Mouse (Mus musculus): ENCODE data around the gene Gtf2ird1. TPM values are rescaled to one million over a fixed set of nuclear protein-coding genes. Genes with fewer than 3 reads are reported as not detected.

The Gtf2ird1 gene
- polyA plus RNA-seq, 1 experiment from 2014 or later = 53.9 TPM

DNA sequence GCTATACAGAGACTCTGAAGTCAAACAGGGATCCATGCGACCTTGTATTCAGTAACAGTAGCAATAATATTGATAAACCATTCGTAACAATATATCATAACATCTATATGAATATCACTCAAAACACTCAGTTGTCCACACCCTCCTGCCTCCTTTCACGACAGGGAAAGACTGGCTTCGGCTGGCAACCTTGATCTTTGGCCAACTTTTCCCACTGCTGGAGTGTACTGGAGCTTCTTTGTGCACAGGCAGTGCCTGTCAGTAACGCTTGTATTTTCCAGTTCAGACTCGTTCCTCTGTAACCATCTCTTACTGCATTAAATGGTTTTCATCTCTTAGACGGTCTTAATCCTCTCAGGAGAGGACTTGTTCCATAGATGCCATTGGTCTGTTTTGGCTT lies 139.8 kb downstream of the Gtf2ird1 start:
- no peak for ATAC-seq (ENCODE audit: insufficient number of reproducible peaks, insufficient read depth, low FRiP score, low read depth)
- Histone ChIP-seq H3K4me1 (ENCODE audit: control insufficient read depth in 2 of 2, insufficient read depth in 2 of 2, low read length in 2 of 2) (peaks cover 10 to 25% of the 10 kb centered on the region in 2 experiments), H3K27ac (replicated peaks in 1 of 2; ENCODE audit: control insufficient read depth in 1 of 2, insufficient read depth in 1 of 2, low read depth in 2 of 2, low read length in 2 of 2) (peak overlapping the region; percentile 8 to 99; a peak in 2 of 4 replicates), H3K9me3 (ENCODE audit: control insufficient read depth, low read length) (no peaks in the 10 kb centered on the region), H3K4me2 (ENCODE audit: low read length) (peak overlapping the region; percentile 83; the same call in 1 of the 2 replicates), H3K4me3 (ENCODE audit: control insufficient read depth in 1 of 2, insufficient read depth in 1 of 2, low read depth in 1 of 2, low read length in 2 of 2) (no peak overlapping the region), H3K27me3 (ENCODE audit: control insufficient read depth, insufficient read depth, low read length) (no peaks in the 10 kb centered on the region), H3K9ac (ENCODE audit: low read length) (no peak overlapping the region), H3K36me3 (ENCODE audit: control insufficient read depth, insufficient read depth, low read length) (no peaks in the 10 kb centered on the region)
- WGBS = 47% methylated on average over 7 of the region's 7 CpGs

DNA sequence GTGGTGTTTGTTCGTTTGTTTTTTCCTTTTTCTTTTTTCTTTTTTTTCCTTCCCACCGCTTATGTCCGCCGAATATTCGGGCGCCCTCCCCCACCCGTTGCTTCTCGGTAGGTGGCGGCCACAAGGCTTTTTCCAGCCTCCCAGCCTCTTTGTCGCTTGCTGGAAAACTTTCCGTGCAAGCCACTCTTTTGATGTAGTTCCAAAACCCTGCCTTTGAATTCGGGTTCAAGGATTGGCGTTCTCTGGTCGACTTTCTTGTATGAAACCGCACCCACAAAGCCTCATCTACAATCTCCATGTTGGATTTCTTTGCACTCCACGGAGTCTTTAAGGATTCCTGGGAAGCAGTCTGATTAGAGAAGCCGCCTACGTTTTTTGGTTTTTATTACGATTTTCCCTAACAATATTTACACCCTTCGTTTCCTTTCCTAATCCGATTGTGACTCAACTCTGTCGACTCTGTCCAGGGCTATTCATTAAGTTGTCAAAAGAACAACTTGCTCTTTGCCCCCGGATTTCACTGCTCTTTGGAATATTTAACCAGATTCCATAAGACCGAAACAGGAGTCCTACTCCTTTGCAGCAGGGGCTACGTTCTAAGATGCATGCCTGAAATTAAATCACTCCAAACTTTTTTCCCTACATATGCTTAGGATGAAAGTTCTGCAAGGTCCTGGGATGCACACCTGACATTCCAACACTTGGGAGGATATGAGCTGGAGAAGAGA lies 140.7 kb downstream of the Gtf2ird1 start:
- WGBS = 4% methylated on average over 25 of the region's 25 CpGs

DNA sequence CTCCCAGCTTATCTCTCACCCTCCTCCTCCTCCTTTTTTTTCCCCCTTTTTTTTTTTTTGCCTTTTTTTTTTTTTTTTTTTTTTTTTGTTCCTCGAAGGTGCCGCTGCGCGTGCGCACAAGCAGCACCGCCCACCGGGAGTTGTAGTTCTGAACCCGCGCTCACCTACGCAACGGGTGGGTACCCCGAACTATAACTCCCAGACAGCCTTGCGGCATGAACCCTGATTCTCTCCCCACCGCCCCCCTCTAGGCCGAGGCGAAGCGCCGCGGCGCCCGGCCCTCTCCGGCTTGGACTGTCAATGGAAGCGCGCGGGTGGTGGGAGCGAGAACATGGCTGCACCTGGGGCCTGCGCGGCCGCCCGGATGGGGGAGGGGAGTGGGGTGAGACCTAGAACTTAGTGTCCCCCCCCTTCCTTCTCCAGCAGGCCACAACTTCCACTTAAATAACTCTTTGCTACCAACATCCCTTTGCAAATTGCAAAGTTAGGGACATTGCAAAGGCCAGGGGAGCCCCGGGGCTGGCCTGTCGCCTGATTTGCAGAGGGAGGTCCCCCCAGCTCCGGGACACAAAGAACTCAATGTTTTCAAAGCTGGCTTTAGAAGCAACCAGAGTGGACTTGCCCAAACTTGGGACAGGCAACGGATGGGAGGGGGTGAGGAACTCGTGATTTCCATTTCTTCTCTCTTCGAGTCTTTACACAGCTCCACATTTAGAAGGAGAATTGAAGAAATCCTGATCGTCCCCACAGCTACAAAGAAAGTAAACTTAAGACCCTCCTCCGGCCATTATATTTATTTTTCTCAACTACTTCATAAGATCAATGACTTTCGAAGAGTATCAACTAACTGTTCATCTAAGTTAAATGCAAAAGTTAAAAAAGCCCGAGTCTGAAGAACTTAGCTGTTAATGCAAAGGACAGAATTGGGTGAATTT lies 141.6 kb downstream of the Gtf2ird1 start, which contains the start of gene Gtf2i:
Gene Gtf2i (minus strand): TSS at position 73 of the 935 bp plus-strand sequence.
- Histone ChIP-seq H3K9me3 (ENCODE audit: control insufficient read depth, low read length) (no peaks in the 10 kb centered on the region), H3K27me3 (ENCODE audit: control insufficient read depth, insufficient read depth, low read length) (no peaks in the 10 kb centered on the region), H3K27ac (replicated peaks in 1 of 2; ENCODE audit: control insufficient read depth in 1 of 2, insufficient read depth in 1 of 2, low read depth in 2 of 2, low read length in 2 of 2) (peak within 1 kb of the TSS; percentile 97 to 99), H3K4me1 (ENCODE audit: control insufficient read depth in 2 of 2, insufficient read depth in 2 of 2, low read length in 2 of 2) (peaks cover 10 to 32% of the 10 kb centered on the region in 2 experiments), H3K4me2 (ENCODE audit: low read length) (peak within 1 kb of the TSS; percentile 83), H3K4me3 (ENCODE audit: control insufficient read depth in 1 of 2, insufficient read depth in 1 of 2, low read depth in 1 of 2, low read length in 2 of 2) (peak within 1 kb of the TSS; percentile 68 to 79), H3K9ac (ENCODE audit: low read length) (peak within 1 kb of the TSS; percentile 99), H3K36me3 (ENCODE audit: control insufficient read depth, insufficient read depth, low read length) (peaks cover 17% of the 10 kb centered on the region)
- peak; percentile 88 for ATAC-seq (ENCODE audit: insufficient number of reproducible peaks, insufficient read depth, low FRiP score, low read depth)
- WGBS = under 1% methylated on average over 39 of the region's 40 CpGs

More for the DNA sequence above, 140.7 kb downstream of the Gtf2ird1 start:
- Histone ChIP-seq H3K36me3 (ENCODE audit: control insufficient read depth, insufficient read depth, low read length) (peaks cover 8% of the 10 kb centered on the region), H3K27me3 (ENCODE audit: control insufficient read depth, insufficient read depth, low read length) (no peaks in the 10 kb centered on the region), H3K9ac (ENCODE audit: low read length) (peak overlapping the region; percentile 84), H3K9me3 (ENCODE audit: control insufficient read depth, low read length) (no peaks in the 10 kb centered on the region), H3K27ac (replicated peaks in 1 of 2; ENCODE audit: control insufficient read depth in 1 of 2, insufficient read depth in 1 of 2, low read depth in 2 of 2, low read length in 2 of 2) (peak overlapping the region; percentile 97 to 99), H3K4me2 (ENCODE audit: low read length) (peak overlapping the region; percentile 83), H3K4me3 (ENCODE audit: control insufficient read depth in 1 of 2, insufficient read depth in 1 of 2, low read depth in 1 of 2, low read length in 2 of 2) (peak overlapping the region; percentile 34 to 79), H3K4me1 (ENCODE audit: control insufficient read depth in 2 of 2, insufficient read depth in 2 of 2, low read length in 2 of 2) (peaks cover 10 to 32% of the 10 kb centered on the region in 2 experiments)
- no peak for ATAC-seq (ENCODE audit: insufficient number of reproducible peaks, insufficient read depth, low FRiP score, low read depth)

DNA sequence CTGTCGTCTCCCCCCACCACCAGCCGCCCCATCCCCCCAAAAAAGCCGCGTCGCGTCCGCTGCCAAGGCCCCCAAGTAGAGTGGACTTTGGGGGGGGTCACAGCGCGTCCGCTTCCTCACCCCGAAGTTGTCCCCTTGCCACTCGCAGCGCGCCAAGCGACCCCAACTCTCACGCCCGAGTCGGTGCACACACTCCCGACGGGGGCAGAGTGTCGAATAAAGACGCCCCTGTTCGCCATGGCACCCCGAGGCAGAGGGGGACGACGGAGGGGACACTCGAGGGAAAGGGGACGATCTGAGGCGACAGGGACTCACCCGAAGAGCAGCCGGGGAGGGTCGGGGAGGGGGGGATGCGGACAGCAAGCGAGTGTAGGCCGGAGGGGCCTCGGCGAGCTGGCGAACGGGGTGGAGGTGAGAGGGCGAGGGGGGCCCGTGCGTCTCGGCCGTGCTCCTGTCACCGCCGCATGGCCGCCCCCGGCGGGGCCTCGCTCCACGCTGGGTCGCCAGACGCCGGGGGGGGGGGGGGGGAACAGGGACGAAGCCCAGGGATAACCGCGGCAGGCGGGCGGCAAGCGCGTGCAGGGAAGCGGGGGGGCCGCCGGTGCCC lies 142.3 kb downstream of the Gtf2ird1 start:
- Histone ChIP-seq H3K27ac (replicated peaks in 1 of 2; ENCODE audit: control insufficient read depth in 1 of 2, insufficient read depth in 1 of 2, low read depth in 2 of 2, low read length in 2 of 2) (peak overlapping the region; percentile 88 to 99), H3K4me1 (ENCODE audit: control insufficient read depth in 2 of 2, insufficient read depth in 2 of 2, low read length in 2 of 2) (peaks cover 10 to 32% of the 10 kb centered on the region in 2 experiments), H3K9me3 (ENCODE audit: control insufficient read depth, low read length) (no peaks in the 10 kb centered on the region), H3K4me3 (ENCODE audit: control insufficient read depth in 1 of 2, insufficient read depth in 1 of 2, low read depth in 1 of 2, low read length in 2 of 2) (peak overlapping the region; percentile 64 to 79), H3K36me3 (ENCODE audit: control insufficient read depth, insufficient read depth, low read length) (peaks cover 24% of the 10 kb centered on the region), H3K4me2 (ENCODE audit: low read length) (peak overlapping the region; percentile 83), H3K9ac (ENCODE audit: low read length) (peak overlapping the region; percentile 99), H3K27me3 (ENCODE audit: control insufficient read depth, insufficient read depth, low read length) (no peaks in the 10 kb centered on the region)
- WGBS = 2% methylated on average over 44 of the region's 64 CpGs
- peak; percentile 23 for ATAC-seq (ENCODE audit: insufficient number of reproducible peaks, insufficient read depth, low FRiP score, low read depth)

DNA sequence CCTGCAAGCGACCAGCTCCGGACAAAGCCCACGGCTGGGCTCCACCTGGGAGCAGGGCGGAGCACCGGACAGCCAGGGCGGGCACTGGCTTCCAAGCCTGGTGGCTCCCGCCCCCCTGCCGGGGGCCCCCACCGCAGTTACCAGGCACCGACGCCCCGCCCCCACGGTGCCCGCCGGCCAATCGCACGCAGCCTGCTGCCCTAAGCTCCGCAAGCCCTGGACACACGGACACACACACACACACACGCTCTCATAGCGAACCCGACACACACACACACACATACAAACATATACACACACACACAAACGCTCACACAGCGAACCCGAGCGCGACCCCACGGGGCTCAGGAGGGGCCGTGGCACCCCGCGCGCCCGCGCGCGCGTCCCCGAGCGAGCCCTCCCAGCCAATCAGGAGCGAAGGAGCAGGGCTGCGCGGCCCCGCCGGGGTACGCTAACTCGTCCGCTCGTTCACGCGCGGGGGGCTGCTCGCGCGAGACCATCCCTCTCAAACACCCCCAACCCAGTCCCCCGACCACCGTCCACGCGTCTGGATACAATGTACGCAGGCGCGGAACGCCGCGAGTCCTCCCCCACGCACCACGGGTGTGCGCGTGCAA lies 143.0 kb downstream of the Gtf2ird1 start:
- Histone ChIP-seq H3K4me3 (ENCODE audit: control insufficient read depth in 1 of 2, insufficient read depth in 1 of 2, low read depth in 1 of 2, low read length in 2 of 2) (peak overlapping the region; percentile 64 to 79), H3K4me1 (ENCODE audit: control insufficient read depth in 2 of 2, insufficient read depth in 2 of 2, low read length in 2 of 2) (peaks cover 10 to 30% of the 10 kb centered on the region in 2 experiments), H3K27me3 (ENCODE audit: control insufficient read depth, insufficient read depth, low read length) (no peaks in the 10 kb centered on the region), H3K36me3 (ENCODE audit: control insufficient read depth, insufficient read depth, low read length) (peaks cover 29% of the 10 kb centered on the region), H3K4me2 (ENCODE audit: low read length) (peak overlapping the region; percentile 83), H3K9me3 (ENCODE audit: control insufficient read depth, low read length) (no peaks in the 10 kb centered on the region), H3K27ac (replicated peaks in 1 of 2; ENCODE audit: control insufficient read depth in 1 of 2, insufficient read depth in 1 of 2, low read depth in 2 of 2, low read length in 2 of 2) (peak overlapping the region; percentile 88 to 99), H3K9ac (ENCODE audit: low read length) (peak overlapping the region; percentile 99)
- peak; percentile 84 for ATAC-seq (ENCODE audit: insufficient number of reproducible peaks, insufficient read depth, low FRiP score, low read depth)
- under 1% methylated on average over 67 of the region's 68 CpGs for WGBS

DNA sequence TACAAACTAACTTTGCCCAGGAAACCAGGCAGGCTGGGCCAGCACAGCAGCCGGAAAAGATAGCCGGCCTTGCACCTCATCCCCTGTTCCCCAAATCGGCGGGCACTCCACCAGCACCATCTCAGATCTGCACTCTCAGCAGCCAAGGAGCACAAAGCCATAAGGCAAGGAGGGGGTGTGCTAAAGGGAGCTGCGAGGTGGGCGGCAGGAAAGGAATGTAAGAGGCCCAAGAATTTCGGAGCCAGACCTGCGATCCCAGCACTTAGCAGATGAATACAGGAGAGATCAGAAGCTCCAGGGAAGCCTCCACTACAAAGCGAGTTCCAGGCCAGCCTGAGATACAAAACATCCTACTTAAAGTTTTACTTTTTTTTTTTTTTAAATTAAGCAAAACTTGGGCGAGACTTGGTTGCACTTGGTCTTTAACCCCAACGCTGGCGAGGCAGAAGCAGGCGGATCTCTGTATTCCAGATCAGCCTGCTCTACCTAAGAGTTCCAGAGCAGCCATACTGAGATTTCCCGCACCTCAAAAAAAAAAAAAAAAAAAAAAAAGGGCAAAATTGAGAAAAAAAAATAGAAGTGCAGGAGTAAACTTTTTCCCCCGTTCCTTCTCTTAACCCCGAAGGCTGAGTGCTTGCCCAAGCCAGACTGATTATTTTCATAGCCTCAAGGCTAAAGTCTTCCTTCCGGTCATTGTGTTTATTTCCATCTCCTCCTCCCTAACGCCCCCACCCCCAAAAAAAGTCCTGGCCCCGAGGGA lies 143.6 kb downstream of the Gtf2ird1 start:
- H3K9me3 ChIP-seq (ENCODE audit: control insufficient read depth, low read length) = no peaks in the 10 kb centered on the region
- H3K4me3 ChIP-seq (ENCODE audit: control insufficient read depth in 1 of 2, insufficient read depth in 1 of 2, low read depth in 1 of 2, low read length in 2 of 2) = peak overlapping the region; percentile 64 to 79
- peaks cover 36% of the 10 kb centered on the region for H3K36me3 ChIP-seq (ENCODE audit: control insufficient read depth, insufficient read depth, low read length)
- peaks cover 10 to 35% of the 10 kb centered on the region in 2 experiments for H3K4me1 ChIP-seq (ENCODE audit: control insufficient read depth in 2 of 2, insufficient read depth in 2 of 2, low read length in 2 of 2)
- no peak for ATAC-seq (ENCODE audit: insufficient number of reproducible peaks, insufficient read depth, low FRiP score, low read depth)
- no peaks in the 10 kb centered on the region for H3K27me3 ChIP-seq (ENCODE audit: control insufficient read depth, insufficient read depth, low read length)
- WGBS = 6% methylated on average over 19 of the region's 19 CpGs
- peak overlapping the region; percentile 83 for H3K4me2 ChIP-seq (ENCODE audit: low read length)
- peak overlapping the region; percentile 88 to 99 for H3K27ac ChIP-seq (replicated peaks in 1 of 2; ENCODE audit: control insufficient read depth in 1 of 2, insufficient read depth in 1 of 2, low read depth in 2 of 2, low read length in 2 of 2)
- H3K9ac ChIP-seq (ENCODE audit: low read length) = peak overlapping the region; percentile 99

All from heart, embryonic 14.5 days (tissue).